Mouse (Mus musculus) embryonic facial prominence, embryonic 14.5 days (tissue): ENCODE measurements around the gene Hypm. TPM values are rescaled to one million over a fixed set of nuclear protein-coding genes. Genes with fewer than 3 reads are reported as not detected.

Experiments
- polyA plus RNA-seq: library from polyadenylated mRNA; unstranded; fragments of >200 nt; fragmentation: Nextera tagmentation; extraction: Ambion mirVana; gene quantifications from 2 replicates; pipeline ENCODE4 v1.2.1, GENCODE M21; 2014

Hypm gene
- polyA plus RNA-seq, 1 experiment from 2014 or later: not detected

Other genes with a start within 250 kb of the Hypm start
- 59.9 and 60.5 TPM in 2 replicates for gene Dynlt3, start 183.9 kb upstream of the Hypm start, polyA plus RNA-seq
- gene H2al3, start 2.8 kb downstream of the Hypm start, polyA plus RNA-seq: not detected in 2 replicates
- 0.51 and 0.80 TPM in 2 replicates for gene Sytl5, start 38.7 kb downstream of the Hypm start, polyA plus RNA-seq